Mouse (Mus musculus) retina, postnatal 1 day (tissue): ENCODE data around the gene Stip1.
"Not testable (repeated sequence)": the region's sequence is repeated elsewhere in the genome, so short reads cannot be mapped to it uniquely, and the experiment has no call there.

Source experiments
- DNase-seq: peaks from one replicate; pipeline ENCODE4 v3.0.0-alpha.2; 2012

Gene Stip1

GRCm38 (mm10) chr19:7064571-7064970 lies 24.8 kb upstream of the Stip1 start:
- DNase-seq: peak; percentile 88

GRCm38 (mm10) chr19:7062916-7063315 lies 23.1 kb upstream of the Stip1 start:
- no peak for DNase-seq

- no peak for DNase-seq
These were observed 22.3 kb upstream of the Stip1 start for GRCm38 (mm10) chr19:7062110-7062509.

GRCm38 (mm10) chr19:7058541-7058940 lies 18.8 kb upstream of the Stip1 start:
- DNase-seq: no peak

GRCm38 (mm10) chr19:7057722-7058207 lies 18.0 kb upstream of the Stip1 start:
- DNase-seq: peak; percentile 90

- DNase-seq: no peak
These were observed 17.5 kb upstream of the Stip1 start for GRCm38 (mm10) chr19:7057126-7057721.

- peak; percentile 85 for DNase-seq
These were observed 16.7 kb upstream of the Stip1 start, which contains the start of gene Macrod1 for GRCm38 (mm10) chr19:7056248-7057087. TSS of gene Macrod1 (plus strand) at chr19:7056810.

- DNase-seq: no peak
These were observed 15.4 kb upstream of the Stip1 start for GRCm38 (mm10) chr19:7055173-7055572.

GRCm38 (mm10) chr19:7054772-7055171 lies 15.0 kb upstream of the Stip1 start:
- no peak for DNase-seq

- DNase-seq: not testable (repeated sequence)
These were observed 13.6 kb upstream of the Stip1 start for GRCm38 (mm10) chr19:7053382-7053781.

GRCm38 (mm10) chr19:7044706-7045105 lies 4.9 kb upstream of the Stip1 start:
- DNase-seq: no peak

GRCm38 (mm10) chr19:7044279-7044678 lies 4.5 kb upstream of the Stip1 start:
- no peak for DNase-seq

- DNase-seq: no peak
These were observed 1.4 kb upstream of the Stip1 start for GRCm38 (mm10) chr19:7041171-7041570.

GRCm38 (mm10) chr19:7040637-7041130 lies 917 bp upstream of the Stip1 start:
- DNase-seq: no peak

- peak; percentile 75 for DNase-seq
These were observed 563 bp downstream of the Stip1 start for GRCm38 (mm10) chr19:7039088-7039720.

GRCm38 (mm10) chr19:7034006-7034405 lies 5.8 kb downstream of the Stip1 start:
- DNase-seq: no peak

- DNase-seq: no peak
These were observed 10.2 kb downstream of the Stip1 start for GRCm38 (mm10) chr19:7029531-7029930.

- DNase-seq: peak; percentile 72
These were observed 19.5 kb downstream of the Stip1 start for GRCm38 (mm10) chr19:7020224-7020641.

- DNase-seq: no peak
These were observed 20.6 kb downstream of the Stip1 start, which contains the start of gene Fermt3 for GRCm38 (mm10) chr19:7019191-7019590. TSS of gene Fermt3 (minus strand) at chr19:7019469.

GRCm38 (mm10) chr19:7018546-7018945 lies 21.2 kb downstream of the Stip1 start:
- DNase-seq: no peak

- DNase-seq: no peak
These were observed 22.0 kb downstream of the Stip1 start for GRCm38 (mm10) chr19:7017541-7018457.

GRCm38 (mm10) chr19:7014481-7015135 lies 25.2 kb downstream of the Stip1 start:
- no peak for DNase-seq
